Mouse (Mus musculus) right cerebral cortex, postnatal 4 days (tissue): Measurements from ENCODE around the gene Inpp5a.

Experiments used
- DNase-seq: peaks from one replicate; pipeline ENCODE4 v3.0.0-alpha.2; 2022

The Inpp5a gene

DNA sequence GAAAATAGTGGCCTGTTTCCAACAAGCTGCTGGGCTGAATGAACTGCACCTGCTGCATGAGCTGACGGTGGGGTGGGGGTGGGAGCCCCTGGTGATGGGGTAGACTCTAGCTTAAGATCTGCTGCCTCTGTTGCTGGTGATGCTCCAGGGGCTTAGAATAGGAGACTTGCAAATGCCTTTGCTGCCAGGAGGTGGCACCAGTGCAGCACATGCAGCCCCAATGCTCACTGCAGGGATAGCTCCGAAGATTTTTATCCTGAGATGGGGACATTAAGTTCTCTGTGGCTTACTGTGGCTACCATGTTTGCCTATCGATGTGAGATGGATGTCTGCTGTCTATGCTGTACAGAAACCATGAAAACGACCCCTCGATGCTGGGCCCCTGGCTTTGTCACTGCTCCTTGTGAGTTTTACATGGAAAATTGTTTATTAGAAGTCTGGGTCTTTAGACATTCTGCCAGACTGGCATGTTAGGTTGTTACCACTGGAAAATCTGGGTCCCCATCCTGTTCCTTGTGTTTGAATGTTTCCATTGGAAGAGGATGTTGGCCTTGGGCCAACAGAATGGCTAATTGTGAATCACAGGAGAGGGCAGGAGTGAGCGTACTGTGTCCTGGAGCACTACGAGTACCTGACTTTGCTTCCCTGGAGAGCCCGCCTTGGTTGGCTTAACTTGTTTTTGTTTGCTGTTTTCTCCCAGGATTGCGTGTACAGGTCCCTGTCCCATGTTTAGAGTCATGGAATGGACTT lies 95.5 kb downstream of the Inpp5a start:
- peak; percentile 60 for DNase-seq

- DNase-seq: no peak
These were observed 100.9 kb downstream of the Inpp5a start for GRCm38 (mm10) chr7:139489721-139490211.

DNA sequence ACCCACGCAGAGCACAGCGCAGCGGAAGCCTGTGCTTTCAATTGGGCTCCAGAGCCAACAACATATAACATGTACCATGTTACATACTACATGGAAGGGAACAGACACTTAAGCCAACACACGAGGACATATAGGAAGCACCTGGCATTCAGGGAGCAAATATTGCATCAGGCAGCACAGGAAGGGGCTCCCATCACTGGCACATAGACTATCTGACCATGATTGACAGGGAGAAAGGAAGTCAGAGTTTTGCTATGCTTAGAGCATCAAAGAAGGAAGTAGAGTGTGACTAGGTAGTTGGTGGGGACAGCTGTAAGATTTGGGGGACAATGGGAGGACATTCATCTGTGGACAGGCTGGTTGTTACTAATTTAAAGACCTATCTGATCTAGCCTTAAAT lies 103.4 kb downstream of the Inpp5a start:
- DNase-seq: no peak

GRCm38 (mm10) chr7:139492946-139493345 lies 104.0 kb downstream of the Inpp5a start:
- DNase-seq: no peak

DNA sequence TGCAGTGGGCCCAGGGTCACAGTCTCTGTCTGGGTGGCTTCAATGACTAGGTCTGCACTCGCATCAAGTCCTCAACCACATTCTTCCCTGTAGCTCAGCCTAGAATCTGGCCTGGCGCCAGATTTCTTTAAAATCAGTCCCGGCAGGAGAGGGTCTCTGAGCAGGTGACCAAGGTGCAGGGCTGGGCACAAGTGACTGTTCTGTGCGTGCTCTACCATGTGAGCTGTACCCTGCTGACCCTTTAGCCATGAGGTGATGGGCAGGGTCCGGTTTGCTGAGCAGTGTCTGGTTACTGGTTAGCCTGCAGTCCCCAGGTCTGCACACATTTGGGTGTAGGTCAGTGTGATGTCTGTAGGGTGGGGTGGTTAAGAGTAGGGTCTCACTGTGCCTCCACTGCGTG lies 106.9 kb downstream of the Inpp5a start:
- no peak for DNase-seq

DNA sequence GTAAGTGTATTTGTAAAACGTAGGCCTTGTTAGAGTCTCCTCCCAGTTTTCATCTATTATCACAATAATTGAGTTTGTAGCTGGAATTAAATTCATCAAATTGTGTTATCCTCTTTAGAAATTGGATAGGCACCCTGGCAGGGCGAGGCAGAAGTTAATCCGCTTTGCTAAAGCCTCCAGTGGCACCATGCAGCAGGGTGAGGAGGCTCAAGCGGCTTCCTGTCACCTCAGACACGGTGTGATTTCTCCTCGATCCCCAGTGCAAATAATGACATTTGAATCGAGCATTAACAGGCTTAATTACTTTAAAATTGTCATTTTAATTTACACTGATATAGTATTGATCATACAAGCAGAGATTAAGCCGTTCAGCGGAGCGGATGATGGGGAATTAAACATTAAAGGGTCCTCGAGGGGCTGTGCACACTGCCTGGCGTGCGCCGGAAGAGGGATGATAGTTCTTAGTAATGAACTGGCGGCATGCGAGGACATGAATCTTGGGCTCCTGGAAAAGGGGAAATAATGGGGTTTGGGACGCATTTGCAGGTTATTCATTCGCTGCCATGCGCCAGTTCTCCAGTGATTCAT lies 109.2 kb downstream of the Inpp5a start:
- no peak for DNase-seq

GRCm38 (mm10) chr7:139504064-139504463 lies 115.2 kb downstream of the Inpp5a start:
- DNase-seq: no peak

DNA sequence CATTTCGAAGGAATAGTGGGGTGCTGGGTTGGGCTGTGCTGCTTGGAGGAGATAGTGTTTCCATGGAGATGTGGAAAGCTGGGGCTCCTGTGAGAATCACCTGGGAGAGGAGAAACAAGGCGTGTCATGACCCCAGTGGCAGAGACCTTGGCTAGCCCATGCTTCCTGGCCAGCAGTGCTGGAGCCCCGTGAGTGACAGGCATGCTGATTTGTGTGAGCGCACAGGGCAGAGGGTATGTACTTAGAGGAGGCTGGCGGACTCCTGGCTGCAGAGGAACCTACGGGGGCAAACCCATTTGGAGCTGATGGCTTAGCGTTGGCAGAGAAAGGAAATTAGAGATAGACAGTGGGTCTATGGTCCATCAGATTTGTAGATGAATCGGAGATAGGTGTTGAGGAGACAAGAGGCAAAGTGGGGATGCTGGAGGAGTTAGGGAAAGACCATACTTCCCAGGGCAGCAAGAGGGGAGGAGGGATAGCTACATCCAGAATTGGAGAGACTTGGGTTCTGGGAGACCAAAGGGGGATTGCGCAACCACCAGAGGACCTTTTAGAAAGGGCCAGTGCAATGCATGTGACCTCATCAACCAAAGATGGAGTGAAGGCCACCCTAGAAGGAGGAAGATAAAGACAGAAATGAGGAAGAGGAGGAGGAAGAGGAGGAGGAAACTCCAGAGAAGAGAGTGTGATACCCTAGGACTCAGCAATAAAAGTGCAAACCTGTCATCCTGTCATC lies 117.9 kb downstream of the Inpp5a start:
- DNase-seq: no peak

DNA sequence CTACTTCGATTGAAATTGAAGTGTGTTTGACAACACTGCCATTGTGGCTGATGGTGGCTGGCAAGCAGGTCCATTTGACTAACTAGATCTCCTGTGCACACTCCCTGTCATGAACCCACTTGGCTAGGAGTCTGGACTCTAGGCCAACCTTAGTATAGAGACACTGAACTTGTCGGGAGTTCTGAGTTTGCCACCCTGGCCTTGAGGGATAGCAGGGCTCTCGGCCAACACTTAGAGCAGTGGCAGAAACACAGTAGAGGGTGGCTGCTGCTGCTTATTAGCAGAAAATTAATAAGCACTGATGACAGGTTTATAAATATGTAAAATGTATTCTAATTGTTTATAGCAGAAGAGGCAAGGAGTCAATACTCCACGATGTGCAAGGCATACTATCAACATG lies 120.0 kb downstream of the Inpp5a start:
- no peak for DNase-seq

DNA sequence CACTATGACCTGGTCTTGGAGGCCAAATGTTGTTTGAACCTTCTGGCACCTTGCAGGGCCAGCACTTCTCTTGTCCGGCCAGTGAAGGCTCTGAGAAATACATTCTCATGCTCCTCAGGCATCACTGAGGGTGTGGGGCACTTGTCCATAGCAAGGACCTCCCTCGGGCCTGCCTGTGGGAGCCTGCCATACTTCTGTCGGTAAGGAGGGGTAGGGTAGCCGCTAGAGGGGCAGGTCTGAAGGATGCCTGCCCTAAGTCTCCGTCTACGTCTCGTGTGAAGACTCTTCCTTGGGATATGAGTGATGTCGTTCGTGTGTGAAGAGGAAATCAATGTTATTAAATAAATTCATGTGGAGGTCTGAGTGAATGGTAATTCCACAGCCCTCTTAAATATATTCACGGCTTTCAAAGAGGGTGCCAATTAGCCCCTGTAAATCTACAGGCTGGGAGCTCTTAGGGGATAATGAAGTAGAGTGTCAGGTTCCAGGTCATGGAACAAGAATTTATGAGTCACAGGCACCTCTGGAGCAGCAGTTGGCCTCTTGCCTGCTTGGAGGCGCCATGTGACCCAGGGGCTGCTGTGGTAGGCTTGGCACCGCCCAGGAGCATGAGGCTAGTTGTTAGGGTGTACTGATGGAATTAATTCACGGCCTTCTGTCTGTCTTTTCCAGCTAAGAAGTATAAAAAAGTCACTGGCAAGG lies 127.2 kb downstream of the Inpp5a start:
- no peak for DNase-seq

DNA sequence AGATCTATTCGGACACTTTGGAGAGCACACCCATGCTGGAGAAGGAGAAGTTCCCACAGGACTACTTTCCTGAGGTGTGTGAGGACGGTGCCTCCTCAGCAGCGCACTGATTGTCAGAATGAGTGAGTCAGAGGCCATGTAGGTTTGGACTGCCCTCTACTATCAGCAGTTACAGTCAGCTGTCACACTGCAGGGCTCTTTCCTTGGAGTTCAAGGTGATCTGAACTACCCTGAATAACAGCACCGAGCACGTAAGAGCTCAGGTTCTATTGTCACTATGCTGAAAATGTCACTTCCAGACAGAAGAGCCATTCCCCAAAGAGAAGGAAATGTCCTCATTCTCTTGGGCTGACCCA lies 127.7 kb downstream of the Inpp5a start:
- DNase-seq: no peak

- no peak for DNase-seq
These were observed 129.4 kb downstream of the Inpp5a start for GRCm38 (mm10) chr7:139518352-139518751.

GRCm38 (mm10) chr7:139528309-139529076 lies 139.6 kb downstream of the Inpp5a start:
- no peak for DNase-seq

- no peak for DNase-seq
These were observed 140.3 kb downstream of the Inpp5a start for GRCm38 (mm10) chr7:139529208-139529607.

- DNase-seq: no peak
These were observed 141.9 kb downstream of the Inpp5a start for GRCm38 (mm10) chr7:139530591-139531427.

DNA sequence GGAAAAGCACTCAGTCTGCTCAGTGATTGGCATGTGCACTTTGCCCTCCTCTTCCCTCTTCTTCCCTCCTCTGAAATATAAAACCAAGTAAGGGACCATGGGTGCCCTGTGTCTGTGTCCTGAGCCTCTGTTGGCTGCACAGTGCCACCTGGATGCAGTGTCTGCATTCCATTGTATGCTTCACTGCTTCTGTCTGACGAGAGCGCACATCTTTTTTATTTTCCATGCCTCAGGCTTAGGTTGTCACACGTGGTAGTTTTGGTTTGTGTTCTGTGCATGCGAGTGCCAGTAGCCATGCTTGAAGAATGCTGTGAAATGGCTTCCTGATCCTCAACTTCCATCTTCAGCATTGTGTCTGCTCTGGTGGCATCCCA lies 142.5 kb downstream of the Inpp5a start:
- DNase-seq: no peak

DNA sequence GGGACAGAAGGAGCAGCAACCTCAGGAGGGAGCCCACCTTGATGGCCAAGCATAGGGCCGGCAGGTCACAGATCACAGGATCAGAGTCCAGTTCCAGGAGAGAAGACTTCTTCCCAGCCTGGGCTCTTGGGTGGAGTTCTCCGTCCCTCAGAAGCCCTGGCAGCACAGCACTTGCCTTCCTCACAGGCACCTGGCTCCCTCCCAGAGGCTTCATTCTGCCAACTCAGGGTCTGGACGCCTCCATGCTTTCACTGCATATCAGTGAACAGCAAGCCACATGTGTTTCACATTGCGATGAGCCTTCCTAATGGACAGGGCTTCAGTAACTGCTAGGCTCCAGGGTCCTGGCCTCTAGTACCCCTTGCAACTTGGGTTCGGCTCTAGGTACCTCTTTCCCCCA lies 147.4 kb downstream of the Inpp5a start:
- DNase-seq: no peak

GRCm38 (mm10) chr7:139536831-139537230 lies 147.9 kb downstream of the Inpp5a start:
- DNase-seq: no peak

DNA sequence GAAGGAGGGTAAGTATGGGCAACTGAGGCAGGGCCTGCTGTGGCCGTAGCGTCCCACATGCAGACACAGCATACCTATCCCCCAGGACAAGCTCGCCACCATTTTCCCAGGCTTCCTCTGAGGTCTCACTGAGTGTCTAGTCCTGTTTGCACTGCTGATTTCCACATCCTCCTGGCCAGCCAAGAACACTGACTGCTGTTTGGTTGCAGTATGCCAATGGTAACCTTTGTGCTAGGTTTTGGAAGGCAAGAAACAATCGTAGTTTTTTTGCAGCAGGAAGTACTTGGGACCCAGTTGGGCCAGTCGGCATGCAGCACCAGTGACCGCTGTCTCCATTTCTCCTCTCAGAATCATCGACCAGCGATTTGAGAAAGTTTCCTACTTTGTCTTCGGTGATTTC lies 148.9 kb downstream of the Inpp5a start:
- no peak for DNase-seq

- DNase-seq: peak; percentile 40
These were observed 149.6 kb downstream of the Inpp5a start for GRCm38 (mm10) chr7:139538541-139538940.

GRCm38 (mm10) chr7:139540601-139541000 lies 151.7 kb downstream of the Inpp5a start:
- no peak for DNase-seq

GRCm38 (mm10) chr7:139541422-139541821 lies 152.5 kb downstream of the Inpp5a start:
- DNase-seq: no peak
